Mouse (Mus musculus): ENCODE measurements around the gene Mettl5.

DNA sequence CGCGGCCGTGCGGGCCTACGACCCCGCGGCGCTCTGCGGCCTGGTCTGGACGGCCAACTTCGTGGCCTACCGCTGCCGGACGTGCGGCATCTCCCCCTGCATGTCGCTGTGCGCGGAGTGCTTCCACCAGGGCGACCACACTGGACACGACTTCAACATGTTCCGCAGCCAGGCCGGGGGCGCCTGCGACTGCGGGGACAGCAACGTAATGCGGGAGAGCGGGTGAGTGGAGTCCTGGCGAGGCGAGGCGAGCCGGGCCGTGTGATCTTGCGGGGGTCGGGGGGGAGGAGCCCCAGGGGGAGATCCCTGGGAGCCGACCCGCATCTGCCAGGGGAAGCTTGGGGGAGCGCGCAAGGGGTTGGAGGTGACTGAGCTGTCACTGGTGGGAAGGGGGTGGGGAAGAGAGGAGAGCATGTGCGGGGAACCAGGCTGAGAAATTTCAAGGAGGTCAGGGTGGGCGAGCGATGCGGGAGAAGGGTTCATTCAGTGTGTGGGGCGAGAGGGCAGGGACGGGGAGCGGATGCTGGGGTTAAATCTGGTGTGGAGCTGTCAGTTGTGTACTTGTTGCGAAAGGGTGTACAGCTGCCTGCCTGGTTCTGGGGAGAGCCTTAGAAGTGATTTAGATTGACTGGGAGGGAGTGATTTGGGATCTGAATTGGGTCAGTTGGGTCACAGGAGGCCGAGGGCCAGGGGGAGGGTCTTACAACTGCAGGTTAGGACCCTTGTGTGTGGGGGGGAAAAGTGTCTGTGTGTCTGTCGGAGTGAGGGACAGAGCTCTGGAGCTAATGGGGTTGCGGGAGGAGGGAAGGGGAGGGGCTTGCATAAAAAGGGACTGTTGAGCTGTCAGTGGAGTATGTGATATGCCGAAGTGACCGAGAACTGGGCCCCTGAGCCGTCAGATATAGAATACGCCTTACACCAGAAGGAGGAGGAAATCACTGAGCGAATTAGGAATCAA, 12.5 kb upstream of the Mettl5 start:
- no peak for TF ChIP-seq CTCF (IDR thresholded peaks at IDR 0.05; ENCODE audit: low read depth, low read length)
- no peak for TF ChIP-seq POLR2A (IDR thresholded peaks at IDR 0.05; ENCODE audit: insufficient read depth, low read length)
- no peak for TF ChIP-seq EP300 (IDR thresholded peaks at IDR 0.05; ENCODE audit: insufficient read depth, low read depth, low read length)

Measured in ES-Bruce4 (cell line).